Mouse (Mus musculus): ENCODE measurements around the gene Suclg1. TPM values are rescaled to one million over a fixed set of nuclear protein-coding genes. Genes with fewer than 3 reads are reported as not detected.

The Suclg1 gene
- total RNA-seq, 2 experiments from 2014 or later, result 501 to 522 TPM

- intact Hi-C loops (cut with DNase I), result no loop called here
- no peak for DNase-seq
Observed at GRCm38 (mm10) chr6:73311786-73312185, 63.6 kb downstream of the Suclg1 start.

GRCm38 (mm10) chr6:73314923-73315603 lies 66.9 kb downstream of the Suclg1 start:
- peak; percentile 49 to 70 for DNase-seq
- intact Hi-C loops (cut with DNase I), result no loop called here

- no peak for DNase-seq
- intact Hi-C loops (cut with DNase I), result no loop called here
Observed at GRCm38 (mm10) chr6:73322306-73322705, 74.1 kb downstream of the Suclg1 start.

Other genes with a start within 250 kb of the Suclg1 start
- gene Dnah6, start 26.7 kb upstream of the Suclg1 start, total RNA-seq (2021), result under 1 TPM; 0.41 to 0.50 TPM
- gene 4931417E11Rik, start 221.3 kb downstream of the Suclg1 start, total RNA-seq (2021), result not detected